Mouse (Mus musculus) neural tube, embryonic 14.5 days (tissue): ENCODE results near the gene Vwa8. TPM values are rescaled to one million over a fixed set of nuclear protein-coding genes. Genes with fewer than 3 reads are reported as not detected.

Source experiments
- ATAC-seq: fragments of 200-750 bp; cut with Nextera tagmentation; 2 replicates; pipeline ENCODE4 v1.8.0; 2017; ENCODE audit warnings: low read depth, mild to moderate bottlenecking, moderate TSS enrichment, moderate library complexity
- H3K27ac ChIP-seq: fragments of 300-500 bp; sonication (generic); 2 replicates; pipeline ENCODE4 v1.5.1; 2014; ENCODE audit warnings: low read depth, mild to moderate bottlenecking, control low read depth, low read length, moderate library complexity, mixed read lengths
- H3K27me3 ChIP-seq: fragments of 300-500 bp; sonication (generic); 2 replicates; pipeline ENCODE4 v1.6.1; 2014; ENCODE audit warnings: low read length; ENCODE audit not compliant: control insufficient read depth, insufficient read depth
- H3K36me3 ChIP-seq: fragments of 300-500 bp; sonication (generic); 2 replicates; pipeline ENCODE4 v1.6.1; 2014; ENCODE audit warnings: low read length, mixed read lengths; ENCODE audit not compliant: control insufficient read depth, insufficient read depth
- H3K4me1 ChIP-seq: fragments of 300-500 bp; sonication (generic); 2 replicates; pipeline ENCODE4 v1.6.1; 2014; ENCODE audit warnings: low read length; ENCODE audit not compliant: control insufficient read depth, insufficient read depth
- H3K4me2 ChIP-seq: fragments of 300-500 bp; sonication (generic); 2 replicates; pipeline ENCODE4 v1.6.1; 2014; ENCODE audit warnings: mild to moderate bottlenecking, low read depth, low read length, control low read depth
- H3K4me3 ChIP-seq: fragments of 300-500 bp; sonication (generic); 2 replicates; pipeline ENCODE4 v1.5.1; 2014; ENCODE audit warnings: low read depth, low read length, control low read depth, mixed read lengths
- H3K9ac ChIP-seq: fragments of 300-500 bp; sonication (generic); replicated peaks from 2 replicates; pipeline ENCODE4 v1.6.1; 2014; ENCODE audit warnings: low read depth, mild to moderate bottlenecking, control low read depth, low read length, mixed read lengths
- H3K9me3 ChIP-seq: fragments of 300-500 bp; sonication (generic); 2 replicates; pipeline ENCODE4 v1.6.1; 2016; ENCODE audit warnings: low read length; ENCODE audit not compliant: control insufficient read depth
- WGBS: fragments of 180-500 bp; shearing (Covaris S2); extraction: QIAGEN DNeasy Blood & Tissue Kit; methylation state at CpG from one replicate; pipeline ENCODE4 v1.1.7; 2014; 5-methylcytosine and 5-hydroxymethylcytosine counted together
- polyA plus RNA-seq: library from polyadenylated mRNA; unstranded; fragments of >200 nt; fragmentation: Nextera tagmentation; extraction: Ambion mirVana; gene quantifications from 2 replicates; pipeline ENCODE4 v1.2.1, GENCODE M21; 2014

Gene Vwa8
- 8.7 and 10.9 TPM in 2 replicates for polyA plus RNA-seq

DNA sequence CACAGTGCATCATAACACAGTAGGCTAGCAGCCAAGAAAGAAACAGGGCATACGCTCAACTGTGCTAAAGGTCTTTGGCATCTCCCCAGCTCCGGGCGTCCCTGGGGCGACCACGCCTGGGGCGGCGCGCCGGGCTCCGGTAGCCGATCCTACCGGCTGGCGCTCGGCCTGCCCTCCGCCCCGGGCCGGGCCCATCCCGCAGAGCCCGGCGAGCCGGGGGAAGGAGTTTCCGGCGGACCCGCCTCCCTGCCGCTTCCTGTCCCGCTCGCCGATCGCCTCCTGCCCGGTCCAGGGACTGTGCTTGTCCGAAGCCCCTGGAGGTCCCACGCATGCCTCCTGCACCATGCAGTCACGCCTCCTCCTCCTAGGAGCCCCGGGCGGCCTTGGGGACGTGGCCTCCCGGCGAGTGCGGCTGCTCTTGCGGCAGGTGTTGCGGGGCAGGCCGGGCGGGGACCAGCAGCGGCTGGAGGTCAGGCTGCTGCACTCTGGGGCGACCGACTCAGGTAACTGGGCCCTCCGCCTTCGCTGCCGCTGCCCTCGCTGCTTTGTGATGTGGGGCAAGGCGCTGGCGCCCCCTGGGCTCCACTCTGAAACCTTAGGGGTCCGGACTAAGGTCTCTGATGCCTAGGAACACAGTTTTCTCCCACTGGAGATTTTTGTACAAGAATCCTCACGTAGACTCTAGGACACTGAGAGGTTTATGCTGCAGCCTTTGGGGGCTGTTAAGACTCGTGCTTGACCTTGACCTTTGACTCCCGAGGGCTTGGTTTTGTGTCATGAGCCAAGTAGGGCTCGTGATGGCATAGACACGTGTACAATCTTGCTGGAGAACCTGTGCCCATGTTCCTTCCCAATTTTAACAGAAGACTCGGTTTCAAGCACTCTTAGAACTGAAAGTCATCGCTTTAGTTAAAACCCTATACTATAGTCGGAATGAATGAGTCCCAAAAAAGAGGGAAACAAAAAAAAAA lies at the start of gene Vwa8:
Vwa8 (plus strand) TSS at position 112 of the 971 bp plus-strand sequence.
- H3K4me3 ChIP-seq: peak within 1 kb of the TSS; percentile 92
- ATAC-seq: peak; percentile 95
- H3K27me3 ChIP-seq: no peaks in the 10 kb centered on the region
- no peaks in the 10 kb centered on the region for H3K9me3 ChIP-seq
- 2% methylated on average over 61 of the region's 61 CpGs for WGBS
- H3K36me3 ChIP-seq: no peaks in the 10 kb centered on the region
- peaks cover 10% of the 10 kb centered on the region; the same call in 1 of the 2 replicates for H3K4me1 ChIP-seq
- peak within 1 kb of the TSS; percentile 80 for H3K27ac ChIP-seq
- peak within 1 kb of the TSS; percentile 76 for H3K4me2 ChIP-seq
- H3K9ac ChIP-seq: peak within 1 kb of the TSS; percentile 93

DNA sequence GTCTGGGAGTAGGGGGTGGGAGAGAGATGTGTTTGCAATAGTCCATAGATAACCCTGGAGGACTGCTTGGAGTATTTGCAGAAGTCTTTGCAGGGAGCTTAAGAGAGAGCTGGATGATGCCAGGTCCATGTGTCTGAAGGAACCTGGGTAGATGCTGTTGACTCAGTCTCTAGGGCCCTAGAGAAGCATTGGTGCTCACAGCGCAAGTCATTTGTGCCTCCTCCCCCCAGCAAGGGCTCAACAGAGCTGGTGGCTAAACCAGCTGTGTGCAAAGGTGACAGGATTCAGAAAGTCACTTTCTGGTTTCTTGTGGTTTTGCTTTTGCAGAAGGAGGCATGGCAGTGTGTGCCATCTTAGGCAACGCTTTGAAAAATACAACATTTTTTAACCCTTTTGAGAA lies 46.5 kb upstream of the Vwa8 start:
- H3K4me1 ChIP-seq: no peaks in the 10 kb centered on the region
- ATAC-seq: no peak
- WGBS: 93% methylated on average over 2 of the region's 2 CpGs
- H3K36me3 ChIP-seq: no peaks in the 10 kb centered on the region
- H3K4me2 ChIP-seq: no peak overlapping the region
- H3K27me3 ChIP-seq: no peaks in the 10 kb centered on the region
- H3K9ac ChIP-seq: no peak overlapping the region
- no peak overlapping the region for H3K4me3 ChIP-seq
- no peaks in the 10 kb centered on the region for H3K9me3 ChIP-seq
- no peak overlapping the region for H3K27ac ChIP-seq

DNA sequence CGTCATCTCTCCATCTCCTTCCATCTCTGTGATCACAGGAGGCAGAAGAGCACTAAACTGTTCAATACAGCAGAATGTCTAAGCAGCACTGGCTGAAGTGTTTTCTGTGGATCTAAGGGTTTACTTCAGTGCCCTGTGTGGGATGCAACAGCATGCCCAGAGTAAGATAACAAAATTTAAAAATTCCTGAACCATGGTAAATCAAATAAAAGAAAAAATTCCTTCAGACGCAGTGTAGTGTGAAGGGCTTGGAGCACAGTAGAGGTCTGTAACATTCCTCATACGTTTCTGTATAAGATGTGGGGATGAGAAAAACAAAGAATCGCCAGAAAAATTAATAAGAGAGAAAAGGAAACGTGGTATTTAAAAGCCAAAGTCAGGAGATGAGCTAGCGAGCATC lies 44.9 kb upstream of the Vwa8 start:
- Histone ChIP-seq H3K27me3 (no peaks in the 10 kb centered on the region), H3K27ac (no peak overlapping the region), H3K4me2 (no peak overlapping the region), H3K36me3 (no peaks in the 10 kb centered on the region), H3K4me1 (no peaks in the 10 kb centered on the region), H3K4me3 (no peak overlapping the region), H3K9me3 (no peaks in the 10 kb centered on the region), H3K9ac (no peak overlapping the region)
- no peak for ATAC-seq
- WGBS: 86% methylated on average over 6 of the region's 6 CpGs

DNA sequence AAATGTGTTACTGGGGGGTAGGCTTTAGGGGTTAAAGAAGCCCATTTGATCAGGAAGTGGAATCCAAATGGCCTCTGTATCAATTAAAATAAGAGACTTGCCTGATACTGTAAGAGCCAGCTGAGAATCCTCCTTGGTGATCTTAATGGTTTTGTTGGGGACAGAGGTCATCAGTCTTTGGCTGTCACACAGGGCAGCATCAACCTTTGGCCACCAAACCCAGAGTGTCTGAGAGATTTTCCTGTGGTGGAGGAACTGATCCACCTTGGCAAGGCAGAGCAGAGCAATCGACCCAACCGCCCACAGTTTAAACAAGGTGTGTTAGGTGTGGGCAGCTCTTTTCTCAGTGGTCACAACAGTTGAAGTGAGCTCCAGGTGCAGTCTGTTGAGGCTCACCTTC lies 36.0 kb upstream of the Vwa8 start:
- Histone ChIP-seq H3K9me3 (no peaks in the 10 kb centered on the region), H3K27me3 (no peaks in the 10 kb centered on the region), H3K4me3 (no peak overlapping the region), H3K4me2 (no peak overlapping the region), H3K4me1 (no peaks in the 10 kb centered on the region), H3K36me3 (no peaks in the 10 kb centered on the region), H3K27ac (no peak overlapping the region), H3K9ac (no peak overlapping the region)
- ATAC-seq: no peak
- WGBS: 96% methylated on average over 2 of the region's 2 CpGs

DNA sequence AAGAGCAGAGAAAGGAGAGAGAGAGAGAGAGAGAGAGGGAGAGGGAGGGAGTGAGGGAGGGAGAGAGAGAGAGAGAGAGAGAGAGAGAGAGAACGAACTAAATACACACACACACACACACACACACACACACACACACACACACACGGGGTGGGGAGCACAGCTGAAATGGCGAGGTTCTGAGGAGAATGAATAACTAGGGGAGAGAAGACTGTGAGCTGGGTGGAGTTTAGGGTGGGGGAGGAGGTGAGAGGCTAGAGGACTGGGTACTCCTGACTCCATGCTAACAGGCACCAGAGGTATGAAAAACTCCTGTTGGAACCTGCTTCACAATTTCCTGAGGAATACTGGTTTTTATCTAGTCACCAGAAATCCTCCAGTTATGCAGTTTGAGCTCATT lies 32.4 kb upstream of the Vwa8 start:
- H3K36me3 ChIP-seq: no peaks in the 10 kb centered on the region
- no peaks in the 10 kb centered on the region for H3K4me1 ChIP-seq
- H3K9ac ChIP-seq: no peak overlapping the region
- H3K27me3 ChIP-seq: no peaks in the 10 kb centered on the region
- H3K4me3 ChIP-seq: no peak overlapping the region
- no peak overlapping the region for H3K27ac ChIP-seq
- no peak for ATAC-seq
- 28% methylated on average over 2 of the region's 3 CpGs for WGBS
- H3K9me3 ChIP-seq: no peaks in the 10 kb centered on the region
- H3K4me2 ChIP-seq: no peak overlapping the region

DNA sequence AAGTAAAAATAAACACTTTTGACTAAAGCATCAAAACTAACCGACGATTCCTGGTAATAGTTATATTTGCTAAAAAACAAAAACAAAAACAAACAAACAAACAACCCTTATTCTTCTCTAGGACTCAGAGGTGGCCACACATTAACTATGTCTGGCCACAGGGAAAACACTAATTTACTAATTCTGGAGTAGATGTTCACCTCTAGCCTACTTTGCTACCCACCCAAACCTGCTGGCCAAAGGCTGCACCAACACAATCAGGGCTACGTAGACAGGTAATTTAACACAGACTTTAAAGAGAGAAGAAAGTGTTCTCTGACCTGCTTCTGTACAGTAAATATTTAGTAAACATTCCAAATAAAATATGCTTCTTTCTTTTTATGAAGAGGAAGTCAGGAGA lies 31.2 kb upstream of the Vwa8 start:
- H3K9me3 ChIP-seq: no peaks in the 10 kb centered on the region
- no peak overlapping the region for H3K4me2 ChIP-seq
- no peak overlapping the region for H3K27ac ChIP-seq
- H3K4me3 ChIP-seq: no peak overlapping the region
- no peak overlapping the region for H3K9ac ChIP-seq
- H3K4me1 ChIP-seq: no peaks in the 10 kb centered on the region
- ATAC-seq: no peak
- H3K36me3 ChIP-seq: no peaks in the 10 kb centered on the region
- H3K27me3 ChIP-seq: no peaks in the 10 kb centered on the region
- WGBS: 95% methylated on average over 3 of the region's 3 CpGs

DNA sequence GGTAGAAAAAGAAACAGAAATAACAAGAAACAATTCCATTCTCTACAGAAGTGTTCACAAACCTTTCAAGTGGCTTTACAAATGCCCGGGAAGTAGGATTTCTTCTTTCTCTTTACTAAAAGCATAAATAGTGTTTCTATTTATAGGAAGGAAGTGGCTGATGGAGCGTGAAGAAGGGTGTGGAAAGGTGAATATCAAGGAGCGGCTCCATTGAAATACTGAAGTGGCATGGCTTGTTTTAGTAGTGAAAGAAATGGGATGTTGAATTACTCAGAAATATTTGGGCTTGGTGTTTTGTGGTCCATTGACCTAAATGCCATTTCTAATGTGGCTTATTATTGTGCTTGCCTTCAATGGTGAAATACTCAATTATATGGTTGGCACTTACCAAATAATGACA lies 30.4 kb upstream of the Vwa8 start:
- H3K4me1 ChIP-seq: no peaks in the 10 kb centered on the region
- 76% methylated on average over 3 of the region's 3 CpGs for WGBS
- H3K9me3 ChIP-seq: no peaks in the 10 kb centered on the region
- no peak for ATAC-seq
- no peak overlapping the region for H3K4me3 ChIP-seq
- H3K9ac ChIP-seq: no peak overlapping the region
- no peaks in the 10 kb centered on the region for H3K36me3 ChIP-seq
- H3K4me2 ChIP-seq: no peak overlapping the region
- no peaks in the 10 kb centered on the region for H3K27me3 ChIP-seq
- no peak overlapping the region for H3K27ac ChIP-seq

DNA sequence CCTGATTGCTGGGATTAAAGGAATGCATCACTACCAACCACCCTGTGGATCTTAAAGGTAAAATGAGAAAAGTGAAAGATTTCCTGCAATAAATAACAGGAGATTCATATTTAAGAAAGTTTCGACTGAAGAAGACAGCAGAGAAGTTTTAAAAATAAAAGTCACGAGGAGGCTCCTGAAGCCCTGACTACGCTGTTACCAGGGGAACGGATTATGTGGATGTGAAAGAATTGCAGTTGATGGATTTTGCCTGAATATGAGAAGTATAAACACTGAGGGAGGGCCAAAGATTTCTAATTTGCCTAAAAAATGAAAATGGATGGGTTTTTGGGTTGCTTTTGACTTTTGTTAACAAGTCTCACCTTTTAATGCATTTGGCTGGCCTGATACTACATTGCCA lies 24.8 kb upstream of the Vwa8 start:
- H3K4me1 ChIP-seq: no peaks in the 10 kb centered on the region
- WGBS: 90% methylated on average over 4 of the region's 4 CpGs
- no peak for ATAC-seq
- no peak overlapping the region for H3K27ac ChIP-seq
- no peaks in the 10 kb centered on the region for H3K27me3 ChIP-seq
- H3K36me3 ChIP-seq: no peaks in the 10 kb centered on the region
- no peak overlapping the region for H3K9ac ChIP-seq
- H3K4me3 ChIP-seq: no peak overlapping the region
- no peak overlapping the region for H3K4me2 ChIP-seq
- H3K9me3 ChIP-seq: no peaks in the 10 kb centered on the region

DNA sequence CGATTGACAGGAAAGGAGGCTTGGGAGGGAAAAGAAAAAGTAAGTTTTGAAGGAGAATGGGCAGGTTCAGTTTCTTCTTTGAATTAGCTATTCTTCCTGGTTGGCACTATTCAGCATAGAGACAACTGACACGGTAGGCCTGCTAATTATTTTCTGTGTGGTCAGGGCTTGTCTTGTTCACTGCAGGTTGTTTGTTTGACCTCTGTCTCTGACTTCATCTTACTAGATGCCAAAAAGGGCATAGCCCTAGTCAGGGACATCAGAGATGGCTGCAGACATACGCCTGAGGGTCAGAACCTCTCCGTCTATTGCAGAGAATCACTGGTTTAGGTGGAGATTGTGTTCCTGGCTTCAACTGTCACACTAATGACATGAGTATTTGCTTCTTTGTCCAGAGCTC lies 24.3 kb upstream of the Vwa8 start:
- H3K36me3 ChIP-seq: no peaks in the 10 kb centered on the region
- no peaks in the 10 kb centered on the region for H3K4me1 ChIP-seq
- ATAC-seq: no peak
- H3K4me2 ChIP-seq: no peak overlapping the region
- no peak overlapping the region for H3K9ac ChIP-seq
- no peaks in the 10 kb centered on the region for H3K27me3 ChIP-seq
- no peak overlapping the region for H3K4me3 ChIP-seq
- no peak overlapping the region for H3K27ac ChIP-seq
- no peaks in the 10 kb centered on the region for H3K9me3 ChIP-seq
- 54% methylated on average over 4 of the region's 4 CpGs for WGBS
